Mouse (Mus musculus): Measurements from ENCODE around the gene Adamtsl3. TPM values are rescaled to one million over a fixed set of nuclear protein-coding genes. Genes with fewer than 3 reads are reported as not detected.

The Adamtsl3 gene
- polyA plus RNA-seq, 1 experiment from 2014 or later, result 0.46 TPM

DNA sequence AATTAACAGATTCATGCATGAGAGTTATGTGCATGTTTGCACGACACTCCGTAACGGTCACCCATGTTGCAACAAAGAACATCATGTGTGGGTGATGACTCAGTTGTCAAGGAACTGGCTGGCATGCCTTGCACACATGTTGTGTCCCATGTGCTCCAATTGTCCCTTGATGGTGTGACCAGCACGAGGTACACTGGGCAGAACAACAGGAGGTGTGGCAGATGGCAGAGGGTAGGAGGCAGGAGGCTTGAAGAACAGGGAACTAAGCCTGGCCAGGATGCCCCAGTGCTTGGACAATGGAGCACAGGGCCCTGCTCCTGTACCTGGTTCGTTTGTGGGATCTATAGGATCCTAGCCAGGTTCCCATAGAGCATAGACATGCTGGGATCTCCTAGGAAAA lies 31.0 kb downstream of the Adamtsl3 start:
- Histone ChIP-seq H3K4me3 (no peak overlapping the region), H3K4me1 (replicated peaks) (no peaks in the 10 kb centered on the region), H3K9me3 (no peaks in the 10 kb centered on the region), H3K36me3 (no peaks in the 10 kb centered on the region), H3K27ac (no peak overlapping the region), H3K27me3 (ENCODE audit: insufficient read depth, poor library complexity, severe bottlenecking) (no peaks in the 10 kb centered on the region)
- WGBS, result 87% methylated on average over 5 of the region's 5 CpGs
- DNase-seq (ENCODE audit: low spot score), result no peak

DNA sequence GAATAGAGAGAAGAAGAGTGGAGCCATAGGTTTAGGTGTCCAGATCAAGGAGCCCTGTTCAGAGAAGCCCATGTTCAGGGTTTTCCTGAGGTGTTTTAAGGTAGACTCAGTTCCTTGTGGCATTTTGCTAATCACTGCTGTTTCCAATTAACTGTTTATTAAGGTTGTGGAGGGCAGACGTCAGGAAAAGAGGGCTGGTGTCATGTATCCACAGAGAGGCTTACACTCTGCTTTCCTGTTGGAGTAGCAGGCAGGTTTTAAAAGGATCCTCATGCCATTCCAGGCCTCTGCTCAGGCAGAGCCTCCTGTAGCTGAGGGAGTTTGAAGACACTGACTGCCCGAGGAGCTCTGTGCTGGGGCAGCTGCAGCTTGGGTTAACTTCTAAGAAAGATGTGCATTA lies 32.6 kb downstream of the Adamtsl3 start:
- Histone ChIP-seq H3K36me3 (no peaks in the 10 kb centered on the region), H3K4me1 (replicated peaks) (no peaks in the 10 kb centered on the region), H3K9me3 (no peaks in the 10 kb centered on the region), H3K27me3 (ENCODE audit: insufficient read depth, poor library complexity, severe bottlenecking) (no peaks in the 10 kb centered on the region), H3K27ac (no peak overlapping the region), H3K4me3 (no peak overlapping the region)
- no peak for DNase-seq (ENCODE audit: low spot score)
- 47% methylated on average over 2 of the region's 2 CpGs for WGBS

DNA sequence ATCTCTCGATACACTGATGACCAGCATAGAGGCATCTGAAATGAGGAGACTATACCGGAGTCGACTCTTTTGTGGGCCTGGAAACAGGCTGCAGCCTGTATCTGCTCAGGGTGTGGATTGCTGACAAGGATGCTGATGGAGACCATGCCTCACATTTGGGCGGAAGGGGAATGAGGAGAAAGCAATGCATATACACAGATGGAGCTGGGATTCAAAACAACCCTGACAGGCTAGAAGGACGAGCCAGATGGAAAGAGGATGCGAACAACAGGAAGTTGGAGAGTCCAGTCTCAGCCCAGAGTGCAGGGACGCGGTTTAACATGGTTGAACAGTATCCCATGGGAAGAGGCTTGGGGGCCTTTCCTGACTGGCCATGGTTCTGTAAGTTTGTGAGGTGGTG lies 34.6 kb downstream of the Adamtsl3 start:
- Histone ChIP-seq H3K27me3 (ENCODE audit: insufficient read depth, poor library complexity, severe bottlenecking) (no peaks in the 10 kb centered on the region), H3K9me3 (no peaks in the 10 kb centered on the region), H3K27ac (no peak overlapping the region), H3K4me3 (no peak overlapping the region), H3K36me3 (no peaks in the 10 kb centered on the region), H3K4me1 (replicated peaks) (no peaks in the 10 kb centered on the region)
- no peak for DNase-seq (ENCODE audit: low spot score)
- WGBS, result 85% methylated on average over 8 of the region's 8 CpGs

DNA sequence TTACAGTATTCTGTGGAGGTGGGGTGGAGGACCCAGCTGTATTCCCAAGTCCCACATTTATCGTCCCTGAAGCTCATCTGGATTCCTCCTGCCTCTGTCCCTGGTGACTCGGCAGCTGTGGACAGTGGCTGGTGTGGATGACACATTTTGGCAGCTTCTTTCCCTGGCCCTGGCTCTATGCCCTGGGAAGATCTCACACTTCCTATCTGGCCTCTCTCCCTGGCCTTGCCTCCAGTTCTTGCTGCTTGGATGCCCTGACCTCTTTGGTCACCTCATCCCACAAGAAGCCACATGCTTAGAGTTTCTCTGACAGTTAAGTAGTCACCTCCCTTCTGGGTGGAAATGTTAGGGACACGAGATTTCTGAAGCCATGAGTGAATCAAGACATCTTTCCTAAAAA lies 35.9 kb downstream of the Adamtsl3 start:
- no peaks in the 10 kb centered on the region for H3K27me3 ChIP-seq (ENCODE audit: insufficient read depth, poor library complexity, severe bottlenecking)
- WGBS, result 74% methylated on average over 3 of the region's 3 CpGs

DNA sequence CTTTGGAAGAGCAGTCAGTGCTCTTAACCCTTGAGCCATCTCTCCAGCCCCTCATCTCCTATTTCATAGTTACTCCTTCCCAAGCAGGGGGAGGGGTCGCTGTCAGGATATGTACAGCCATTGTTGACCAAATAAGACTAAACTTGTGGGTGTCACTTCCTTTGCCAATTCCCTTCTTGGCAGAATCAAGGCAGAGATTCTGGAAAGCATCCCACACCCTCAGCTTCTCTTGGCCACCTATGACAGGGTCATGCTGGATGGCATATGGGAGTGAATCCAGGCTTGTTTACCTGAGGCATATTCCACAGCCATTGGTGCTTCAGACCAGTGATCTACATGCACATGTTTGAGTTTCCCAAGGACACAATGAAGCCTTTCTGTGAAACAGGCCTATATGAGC lies 42.8 kb downstream of the Adamtsl3 start:
- Histone ChIP-seq H3K27ac (no peak overlapping the region), H3K36me3 (no peaks in the 10 kb centered on the region), H3K4me3 (no peak overlapping the region), H3K27me3 (ENCODE audit: insufficient read depth, poor library complexity, severe bottlenecking) (no peaks in the 10 kb centered on the region), H3K9me3 (no peaks in the 10 kb centered on the region), H3K4me1 (replicated peaks) (no peaks in the 10 kb centered on the region)
- no peak for DNase-seq (ENCODE audit: low spot score)
- 79% methylated on average over 1 of the region's 1 CpGs for WGBS

More for the DNA sequence above, 35.9 kb downstream of the Adamtsl3 start:
- H3K4me3 ChIP-seq, result no peak overlapping the region
- H3K36me3 ChIP-seq, result no peaks in the 10 kb centered on the region
- DNase-seq (ENCODE audit: low spot score), result no peak
- no peaks in the 10 kb centered on the region for H3K4me1 ChIP-seq (replicated peaks)
- H3K9me3 ChIP-seq, result no peaks in the 10 kb centered on the region
- no peak overlapping the region for H3K27ac ChIP-seq

DNA sequence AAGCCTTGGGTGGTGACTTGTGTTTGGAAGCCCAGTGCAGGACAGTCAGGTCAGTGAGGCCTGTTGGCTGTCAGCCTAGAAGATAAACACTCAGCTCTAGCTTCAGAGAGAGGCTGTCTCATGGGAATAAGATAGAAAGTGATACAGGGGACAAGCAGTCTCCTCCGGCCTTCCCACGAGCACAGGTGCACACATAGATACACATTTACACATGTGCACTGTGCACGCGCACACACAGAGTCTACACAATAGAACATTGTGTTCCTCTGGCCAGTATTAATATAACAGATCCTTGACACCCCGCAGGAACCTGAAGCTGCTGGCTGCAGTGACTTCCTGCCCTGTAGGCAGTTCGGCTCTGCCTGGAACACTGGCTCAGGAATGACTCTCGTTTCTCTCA lies 44.3 kb downstream of the Adamtsl3 start:
- Histone ChIP-seq H3K27ac (no peak overlapping the region), H3K4me1 (replicated peaks) (no peaks in the 10 kb centered on the region), H3K4me3 (no peak overlapping the region), H3K9me3 (no peaks in the 10 kb centered on the region), H3K27me3 (ENCODE audit: insufficient read depth, poor library complexity, severe bottlenecking) (no peaks in the 10 kb centered on the region), H3K36me3 (no peaks in the 10 kb centered on the region)
- no peak for DNase-seq (ENCODE audit: low spot score)
- WGBS, result 84% methylated on average over 7 of the region's 7 CpGs

DNA sequence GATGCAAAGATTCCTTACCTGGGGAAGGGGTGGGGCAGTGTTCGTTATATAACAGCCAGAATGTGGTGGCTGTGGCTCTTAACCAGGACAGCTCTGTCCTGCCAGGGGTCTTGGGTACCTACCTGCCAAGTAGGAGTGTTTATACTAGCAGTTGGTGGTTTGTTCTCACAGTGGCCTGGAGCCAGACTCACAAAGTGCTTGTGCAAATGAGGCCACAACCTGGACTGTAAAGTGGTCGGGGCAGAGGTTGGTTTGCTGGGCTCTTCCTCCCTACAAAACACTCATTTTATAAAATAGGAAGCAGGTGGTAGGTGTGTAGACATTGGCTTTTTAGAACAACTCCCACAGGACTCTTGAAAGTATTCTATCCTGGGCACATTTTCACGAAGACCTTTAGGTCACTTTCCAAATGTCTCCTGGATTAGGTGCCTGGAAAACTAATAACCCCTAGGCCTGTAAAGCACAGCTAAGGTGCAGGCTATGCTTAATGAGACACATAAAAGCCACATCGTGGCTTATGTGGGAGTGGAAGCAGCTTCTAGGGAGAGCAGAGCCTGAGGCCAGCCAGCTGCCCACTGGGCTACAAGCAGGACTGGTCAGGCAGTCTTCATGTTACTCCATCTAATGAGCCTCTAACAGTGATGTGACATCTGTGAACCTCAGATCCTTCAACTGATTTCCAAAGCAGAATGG lies 47.5 kb downstream of the Adamtsl3 start:
- 71% methylated on average over 4 of the region's 4 CpGs for WGBS
- no peak for DNase-seq (ENCODE audit: low spot score)

DNA sequence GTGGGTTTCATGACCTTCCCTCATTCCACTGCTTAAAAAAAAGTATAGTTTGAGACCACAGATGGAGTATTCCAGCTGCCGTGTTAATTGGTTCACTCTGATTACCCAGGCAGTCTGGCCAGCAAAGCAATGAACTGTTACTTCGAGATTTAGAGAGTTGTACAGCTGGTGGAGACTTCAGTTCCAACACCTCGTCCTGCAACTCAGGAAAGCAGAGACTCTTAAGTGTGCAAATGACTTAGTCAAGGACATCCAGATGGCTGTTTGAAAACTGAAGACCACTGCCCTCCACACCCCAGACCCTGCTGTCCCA lies 48.0 kb downstream of the Adamtsl3 start:
- WGBS, result 82% methylated on average over 3 of the region's 3 CpGs
- no peak overlapping the region for H3K27ac ChIP-seq
- H3K4me1 ChIP-seq (replicated peaks), result no peaks in the 10 kb centered on the region

More for the DNA sequence above, 47.5 kb downstream of the Adamtsl3 start:
- H3K4me1 ChIP-seq (replicated peaks), result no peaks in the 10 kb centered on the region
- H3K9me3 ChIP-seq, result no peaks in the 10 kb centered on the region
- H3K36me3 ChIP-seq, result no peaks in the 10 kb centered on the region
- H3K27me3 ChIP-seq (ENCODE audit: insufficient read depth, poor library complexity, severe bottlenecking), result no peaks in the 10 kb centered on the region
- H3K4me3 ChIP-seq, result no peak overlapping the region
- no peak overlapping the region for H3K27ac ChIP-seq

DNA sequence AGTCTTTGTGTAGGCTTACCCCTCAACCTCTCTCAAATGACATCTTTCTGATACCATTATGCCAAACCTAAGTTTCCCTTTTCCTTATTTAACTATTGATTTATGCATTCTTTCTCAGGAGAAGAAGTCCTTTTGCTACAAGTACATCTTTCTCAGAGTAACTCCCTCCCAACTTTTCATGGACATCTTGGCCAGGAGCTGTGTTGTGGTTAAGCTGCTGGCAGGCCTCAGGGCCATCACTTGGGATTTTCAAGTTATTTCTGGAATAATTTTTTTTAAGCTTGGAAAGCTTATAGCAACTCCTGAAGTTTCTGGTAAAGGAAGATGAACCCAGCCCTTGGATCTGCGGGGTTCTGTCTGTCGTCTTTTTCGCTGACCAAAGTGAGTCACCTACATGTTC lies 51.6 kb downstream of the Adamtsl3 start:
- no peak for DNase-seq (ENCODE audit: low spot score)
- no peak overlapping the region for H3K4me3 ChIP-seq
- no peaks in the 10 kb centered on the region for H3K36me3 ChIP-seq
- H3K27me3 ChIP-seq (ENCODE audit: insufficient read depth, poor library complexity, severe bottlenecking), result no peaks in the 10 kb centered on the region
- no peaks in the 10 kb centered on the region for H3K9me3 ChIP-seq
- WGBS, result 92% methylated on average over 3 of the region's 3 CpGs
- no peaks in the 10 kb centered on the region for H3K4me1 ChIP-seq (replicated peaks)
- H3K27ac ChIP-seq, result no peak overlapping the region

More for the DNA sequence above, 48.0 kb downstream of the Adamtsl3 start:
- no peaks in the 10 kb centered on the region for H3K36me3 ChIP-seq
- DNase-seq (ENCODE audit: low spot score), result no peak
- H3K4me3 ChIP-seq, result no peak overlapping the region
- H3K9me3 ChIP-seq, result no peaks in the 10 kb centered on the region
- H3K27me3 ChIP-seq (ENCODE audit: insufficient read depth, poor library complexity, severe bottlenecking), result no peaks in the 10 kb centered on the region

DNA sequence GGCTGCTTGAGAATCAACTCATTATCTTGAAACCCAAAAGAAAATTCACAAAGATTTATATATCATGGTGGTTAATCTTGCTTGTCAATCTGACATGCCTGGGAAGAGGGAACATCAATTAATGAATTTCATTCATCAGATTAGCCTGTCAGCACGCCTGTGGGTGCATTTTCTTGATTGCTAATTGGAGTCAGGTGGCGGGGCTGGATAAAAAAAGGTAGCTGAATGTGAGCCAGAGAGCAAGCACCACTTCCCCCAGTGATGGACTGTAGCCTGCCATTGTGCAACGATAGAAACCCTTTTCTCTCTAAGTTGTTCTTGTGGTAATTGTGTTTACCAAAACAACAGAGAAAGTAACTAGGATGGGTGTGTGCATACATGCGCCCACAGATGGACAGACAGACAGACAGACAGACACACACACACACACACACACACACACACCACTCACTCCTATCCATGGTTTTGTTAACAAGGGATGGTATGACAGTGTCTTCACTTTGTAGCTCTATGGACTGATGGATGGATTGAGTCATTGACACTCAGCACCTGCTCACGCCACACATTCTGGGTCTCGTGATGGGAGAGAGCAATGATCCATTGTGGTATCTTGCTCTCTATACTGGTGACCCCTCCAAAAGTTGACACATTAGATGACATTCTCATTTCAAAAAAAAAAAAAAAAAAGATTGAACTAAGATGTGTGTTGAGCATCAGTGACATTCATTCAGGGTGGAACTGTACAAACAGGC lies 59.1 kb downstream of the Adamtsl3 start:
- H3K27me3 ChIP-seq (ENCODE audit: insufficient read depth, poor library complexity, severe bottlenecking), result no peaks in the 10 kb centered on the region
- H3K4me1 ChIP-seq (replicated peaks), result no peaks in the 10 kb centered on the region
- no peaks in the 10 kb centered on the region for H3K36me3 ChIP-seq
- no peaks in the 10 kb centered on the region for H3K9me3 ChIP-seq
- 80% methylated on average over 6 of the region's 6 CpGs for WGBS
- no peak overlapping the region for H3K27ac ChIP-seq
- H3K4me3 ChIP-seq, result no peak overlapping the region
- no peak for DNase-seq (ENCODE audit: low spot score)

DNA sequence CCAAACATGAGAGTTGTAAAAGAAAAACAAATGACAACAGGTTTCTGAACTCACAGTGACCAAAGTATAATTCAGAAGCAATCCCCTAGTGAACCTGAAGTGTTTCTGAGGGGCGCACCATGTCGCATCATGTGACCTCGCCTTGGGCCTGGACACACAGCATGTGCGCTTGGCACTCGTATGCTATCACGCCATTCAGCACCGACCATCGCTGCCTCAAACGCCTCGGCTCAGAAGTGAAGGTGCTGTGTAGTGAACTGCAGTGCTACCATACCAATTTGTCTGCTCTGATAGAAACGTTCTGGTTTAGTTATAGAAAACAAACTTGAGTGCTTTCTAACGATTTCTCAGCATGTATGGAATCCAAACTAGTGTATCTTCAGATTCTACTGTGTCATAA lies 59.7 kb downstream of the Adamtsl3 start:
- Histone ChIP-seq H3K27ac (no peak overlapping the region), H3K9me3 (no peaks in the 10 kb centered on the region), H3K36me3 (no peaks in the 10 kb centered on the region), H3K27me3 (ENCODE audit: insufficient read depth, poor library complexity, severe bottlenecking) (no peaks in the 10 kb centered on the region), H3K4me3 (no peak overlapping the region), H3K4me1 (replicated peaks) (no peaks in the 10 kb centered on the region)
- WGBS, result 91% methylated on average over 12 of the region's 12 CpGs
- no peak for DNase-seq (ENCODE audit: low spot score)

DNA sequence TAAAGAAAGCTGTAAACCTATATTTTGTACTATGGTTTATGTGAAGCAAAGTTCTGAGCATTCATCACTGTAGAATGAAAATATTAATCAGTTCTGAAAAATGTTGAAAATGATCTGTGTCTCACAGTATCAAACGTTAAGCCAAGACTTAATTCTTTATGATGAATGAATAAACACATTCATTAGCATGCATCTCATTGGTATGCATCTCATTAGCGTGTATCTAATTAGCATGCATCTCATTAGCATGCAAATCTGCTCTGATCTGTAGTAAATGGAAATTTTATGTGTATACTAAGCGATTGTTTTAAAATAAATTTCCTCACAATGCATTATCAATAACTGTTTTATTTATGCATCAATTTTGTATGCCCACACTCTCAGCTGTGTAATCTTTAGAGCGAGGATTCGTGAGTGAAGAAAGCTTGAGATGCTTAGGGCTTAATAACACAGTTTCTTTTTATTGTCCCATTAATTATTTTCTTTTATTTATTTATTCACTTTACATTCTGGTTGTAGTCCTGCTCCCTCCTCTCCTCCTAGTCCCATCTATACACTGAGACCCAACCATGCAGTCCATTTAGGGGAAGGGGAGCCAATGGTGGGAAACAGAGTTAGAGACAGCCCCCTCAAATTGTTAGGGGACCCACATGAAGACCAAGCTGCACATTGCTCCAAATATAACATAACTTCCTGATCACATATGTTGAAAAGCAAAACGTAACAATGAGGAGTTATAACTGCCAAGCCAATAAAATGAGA lies 60.4 kb downstream of the Adamtsl3 start:
- no peak for DNase-seq (ENCODE audit: low spot score)
- Histone ChIP-seq H3K27me3 (ENCODE audit: insufficient read depth, poor library complexity, severe bottlenecking) (no peaks in the 10 kb centered on the region), H3K4me1 (replicated peaks) (no peaks in the 10 kb centered on the region), H3K9me3 (no peaks in the 10 kb centered on the region), H3K4me3 (no peak overlapping the region), H3K27ac (no peak overlapping the region), H3K36me3 (no peaks in the 10 kb centered on the region)
- 80% methylated on average over 6 of the region's 6 CpGs for WGBS

DNA sequence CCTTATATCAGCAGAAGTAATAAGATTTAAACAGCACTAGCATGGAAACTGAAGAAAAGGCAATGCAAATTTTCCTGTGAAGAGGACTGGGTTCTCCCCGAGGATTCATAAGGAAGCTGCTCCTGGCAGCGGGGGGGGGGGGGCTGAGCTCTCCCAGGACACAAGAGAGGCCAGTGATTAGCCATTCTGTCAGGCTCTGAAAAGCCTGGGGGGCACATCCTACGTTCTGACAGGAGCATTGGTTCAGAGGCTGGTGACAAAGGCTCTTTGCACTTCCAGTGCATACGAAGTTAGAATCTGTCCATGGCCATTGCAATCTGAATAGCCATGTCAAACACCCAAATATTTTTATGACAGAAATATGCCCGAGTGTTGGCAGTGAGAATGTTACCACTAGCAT lies 61.4 kb downstream of the Adamtsl3 start:
- 38% methylated on average over 4 of the region's 5 CpGs for WGBS
- Histone ChIP-seq H3K9me3 (no peaks in the 10 kb centered on the region), H3K27me3 (ENCODE audit: insufficient read depth, poor library complexity, severe bottlenecking) (no peaks in the 10 kb centered on the region), H3K36me3 (no peaks in the 10 kb centered on the region), H3K4me3 (no peak overlapping the region), H3K4me1 (replicated peaks) (no peaks in the 10 kb centered on the region), H3K27ac (no peak overlapping the region)
- DNase-seq (ENCODE audit: low spot score), result no peak

All from hindbrain, embryonic 10.5 days (tissue).